Mouse (Mus musculus): Measurements from ENCODE around the gene Gm42906.

Gm42906 gene

DNA sequence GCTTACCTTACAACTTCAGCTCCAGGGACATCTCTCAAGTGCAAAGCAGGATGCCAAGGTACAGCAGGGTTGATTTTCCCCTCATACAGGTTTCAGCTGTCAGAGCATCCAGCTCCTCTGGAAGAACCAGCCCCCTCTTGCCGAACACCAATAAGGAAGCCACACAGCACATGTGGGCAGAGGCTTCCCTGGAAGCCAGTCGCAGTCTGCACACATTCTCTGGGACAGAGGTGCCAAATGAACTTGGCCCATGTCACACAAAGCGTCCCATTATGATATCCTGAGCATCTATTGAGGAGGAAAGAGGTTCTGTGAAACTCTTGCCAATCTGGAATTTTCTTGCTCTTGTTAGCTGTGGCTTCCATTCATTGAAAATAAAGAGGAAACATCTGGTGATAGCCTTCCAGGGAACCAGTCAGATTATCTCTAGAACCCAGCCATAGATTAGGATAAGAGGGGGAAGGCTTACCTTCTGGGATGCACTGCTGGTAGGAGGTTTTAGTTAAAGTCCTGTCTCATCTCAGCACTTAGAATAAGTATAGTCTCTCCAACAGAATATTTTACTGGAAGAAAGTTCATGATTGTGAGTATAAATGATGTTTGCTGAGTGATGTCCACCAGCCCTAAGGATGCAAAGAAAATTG, at the start of gene Gm42906:
Gene Gm42906, minus strand, starts transcription at position 51 of the 644 bp plus-strand sequence.
- DNase-seq (ENCODE audit: low read depth, low spot score), result no peak

DNA sequence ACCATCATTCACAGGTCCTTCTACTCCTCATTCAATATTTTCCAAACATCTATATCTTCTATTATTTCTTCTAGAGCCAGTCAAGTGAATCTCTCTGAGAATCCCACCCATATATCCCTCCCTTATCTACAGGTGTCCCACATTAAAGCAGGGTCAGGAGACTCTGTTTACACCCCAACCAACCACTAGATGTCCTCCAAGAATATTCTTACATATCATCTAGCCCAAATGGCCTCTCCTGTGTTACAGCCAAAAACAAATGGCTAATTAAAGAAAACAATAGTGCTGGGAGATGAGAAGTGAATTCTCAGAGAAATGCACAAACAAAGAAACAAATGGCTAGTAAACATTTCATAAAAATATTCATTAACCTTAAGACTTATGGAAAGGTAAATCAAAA, 17.7 kb upstream of the Gm42906 start:
- DNase-seq (ENCODE audit: low read depth, low spot score), result no peak

DNA sequence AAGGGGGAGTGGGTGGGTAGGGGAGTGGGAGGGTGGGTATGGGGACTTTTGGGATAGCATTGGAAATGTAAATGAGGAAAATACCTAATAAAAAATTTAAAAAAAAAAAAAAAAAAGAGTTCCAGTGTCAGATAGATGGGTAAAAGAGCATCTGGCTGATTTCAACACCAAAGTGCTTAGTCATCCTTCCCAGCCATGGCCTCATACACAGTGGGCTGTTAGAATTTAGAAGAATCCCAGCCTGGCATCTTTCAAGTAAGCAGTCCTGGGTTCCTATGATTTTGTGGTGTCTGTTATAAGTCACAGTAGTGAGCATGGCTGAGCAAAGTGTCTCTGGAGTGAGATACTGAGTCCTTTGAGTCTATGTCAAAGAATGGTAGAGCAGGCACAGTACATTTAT, 7.1 kb upstream of the Gm42906 start:
- DNase-seq (ENCODE audit: low read depth, low spot score), result no peak

DNA sequence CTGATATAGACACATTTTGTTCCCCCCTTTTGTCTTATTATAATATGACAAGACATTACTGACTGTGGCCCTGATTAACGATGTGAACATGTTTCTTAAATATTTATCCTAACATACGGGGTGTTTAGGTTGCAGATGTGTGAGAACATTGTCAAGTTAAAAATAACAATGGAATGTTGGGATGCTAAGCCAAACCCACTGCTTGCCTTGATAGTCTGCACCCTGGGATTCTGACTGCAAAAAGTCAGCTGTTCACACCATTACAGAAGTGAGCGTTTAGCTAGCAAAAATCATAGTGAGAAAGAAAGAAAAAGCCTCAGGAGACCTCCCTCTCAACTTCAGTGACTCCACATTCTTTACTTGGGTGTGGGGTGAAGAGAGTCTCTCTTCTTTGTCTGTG, 1.5 kb downstream of the Gm42906 start:
- no peak for DNase-seq (ENCODE audit: low read depth, low spot score)

DNA sequence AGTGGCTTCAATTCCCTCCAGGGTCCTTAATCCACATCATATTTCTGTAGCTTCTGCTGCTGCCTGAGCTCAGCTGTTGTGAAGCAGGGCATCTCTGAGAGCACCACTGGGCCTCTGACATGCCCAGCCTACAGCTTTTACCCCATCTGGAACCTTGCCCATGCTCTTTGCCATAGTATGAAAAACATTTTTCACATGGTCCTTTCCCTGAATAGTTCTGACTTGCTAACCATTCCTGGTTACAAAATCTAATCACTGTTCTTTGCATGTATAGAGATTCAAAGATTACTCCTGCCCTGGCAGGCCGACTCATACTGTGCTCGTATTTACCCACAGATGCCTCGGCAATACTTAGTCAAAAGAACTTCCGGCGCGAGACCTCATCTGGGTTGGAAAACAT, 5.3 kb downstream of the Gm42906 start:
- DNase-seq (ENCODE audit: low read depth, low spot score), result no peak

DNA sequence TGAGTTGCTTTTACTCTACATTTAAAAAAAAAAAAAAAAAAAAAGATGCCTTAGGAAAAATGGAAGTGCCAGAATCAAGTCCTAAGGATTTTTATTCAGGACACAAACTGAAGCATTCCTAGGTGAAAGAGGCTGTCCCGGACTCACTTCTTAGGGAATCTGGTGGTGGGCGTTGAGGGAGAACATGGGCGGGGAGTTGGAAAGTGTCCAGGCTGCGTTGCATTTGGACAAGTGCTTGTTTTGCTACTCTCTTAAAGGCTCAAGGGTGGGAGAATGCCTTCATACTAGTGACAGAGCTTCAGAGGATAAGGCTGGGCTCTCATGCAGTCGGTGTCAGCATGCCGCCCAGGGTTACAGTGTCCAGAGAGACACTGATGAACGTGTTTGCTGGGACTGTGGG, 6.1 kb downstream of the Gm42906 start:
- DNase-seq (ENCODE audit: low read depth, low spot score), result no peak

DNA sequence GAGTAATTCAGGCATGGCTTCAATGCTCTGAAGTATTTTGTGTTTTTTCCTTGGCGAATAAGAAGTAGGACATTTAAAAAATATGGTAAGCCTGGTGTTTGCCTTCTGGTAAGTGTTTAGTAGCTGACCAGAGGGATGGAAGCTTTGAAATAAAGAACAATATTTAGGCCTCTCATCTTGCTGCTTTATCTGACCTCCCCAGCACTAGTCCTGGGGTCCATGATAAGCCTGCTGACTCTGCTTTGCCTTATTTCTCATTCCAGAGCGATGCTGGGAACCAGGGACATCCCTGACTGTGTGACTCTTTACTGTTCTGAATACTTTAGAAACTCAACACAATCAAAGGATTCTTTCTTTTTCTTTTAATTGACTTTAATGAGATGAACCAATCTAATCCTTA, 9.4 kb downstream of the Gm42906 start:
- no peak for DNase-seq (ENCODE audit: low read depth, low spot score)

DNA sequence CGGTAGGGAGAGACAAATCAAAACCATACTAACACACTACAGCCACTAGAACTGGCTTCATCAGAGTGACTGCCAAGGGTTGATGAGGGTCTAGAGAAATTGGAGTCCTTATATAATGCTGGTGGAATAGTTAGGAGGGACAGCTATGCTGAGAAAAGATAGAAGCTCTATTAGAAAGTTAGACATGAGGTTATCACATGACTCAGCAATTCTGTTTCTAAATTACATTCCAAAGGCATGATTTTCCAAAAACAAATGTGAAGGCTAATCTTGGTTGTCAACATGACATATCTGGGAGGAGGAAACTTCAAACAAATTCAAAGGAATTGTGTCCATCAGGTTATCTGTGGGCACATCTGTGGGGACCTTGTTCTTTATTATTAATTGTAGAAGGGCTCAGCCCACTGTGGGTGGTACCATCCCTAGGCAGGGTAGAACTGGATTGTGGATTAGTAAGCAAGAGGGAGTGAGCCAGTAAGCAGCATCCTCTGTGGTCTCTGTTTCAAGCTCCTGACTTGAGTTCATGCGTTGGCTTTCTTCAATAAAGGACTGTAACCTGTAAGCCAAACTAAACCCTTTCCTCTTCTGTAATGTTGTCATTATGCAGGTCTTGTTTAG, 10.4 kb downstream of the Gm42906 start:
- DNase-seq (ENCODE audit: low read depth, low spot score), result no peak

DNA sequence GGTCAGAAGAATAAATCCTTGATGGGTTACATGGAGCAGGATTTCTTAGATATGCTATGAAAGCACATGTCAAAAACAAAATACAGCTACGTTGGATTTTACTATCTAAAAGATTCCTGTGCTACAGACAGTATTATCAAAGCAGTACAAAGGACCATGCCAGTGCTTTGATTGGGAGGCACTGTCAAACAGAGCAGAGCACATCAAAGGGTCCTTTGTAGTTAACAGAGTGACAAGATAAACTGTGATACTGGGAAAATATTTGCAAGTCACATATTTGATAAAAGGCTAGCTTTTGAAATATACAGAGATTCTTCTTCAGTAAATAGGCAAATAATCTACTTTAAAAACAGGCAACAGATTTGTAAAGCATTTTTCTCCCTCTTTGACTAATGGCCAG, 11.0 kb downstream of the Gm42906 start:
- DNase-seq (ENCODE audit: low read depth, low spot score), result no peak

DNA sequence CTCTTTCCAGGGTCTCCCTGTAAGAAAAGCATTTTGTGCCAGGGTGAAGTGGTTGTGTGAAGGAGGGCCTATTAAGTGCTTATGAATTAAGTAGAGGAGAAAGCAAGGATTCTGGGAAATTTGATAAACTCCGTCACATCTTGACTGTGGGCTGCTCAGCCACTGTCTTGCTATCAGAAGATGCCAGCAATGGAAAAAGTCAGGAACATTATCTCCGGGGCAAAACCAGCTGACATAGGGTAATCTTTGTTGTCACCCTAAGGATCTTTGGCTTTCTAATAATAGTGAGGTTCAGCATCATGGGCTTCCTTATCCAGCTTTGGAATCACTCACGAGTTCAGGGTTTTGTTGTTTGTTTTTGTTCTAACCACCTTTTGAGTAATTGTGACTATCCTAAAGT, 14.3 kb downstream of the Gm42906 start:
- DNase-seq (ENCODE audit: low read depth, low spot score), result no peak

DNA sequence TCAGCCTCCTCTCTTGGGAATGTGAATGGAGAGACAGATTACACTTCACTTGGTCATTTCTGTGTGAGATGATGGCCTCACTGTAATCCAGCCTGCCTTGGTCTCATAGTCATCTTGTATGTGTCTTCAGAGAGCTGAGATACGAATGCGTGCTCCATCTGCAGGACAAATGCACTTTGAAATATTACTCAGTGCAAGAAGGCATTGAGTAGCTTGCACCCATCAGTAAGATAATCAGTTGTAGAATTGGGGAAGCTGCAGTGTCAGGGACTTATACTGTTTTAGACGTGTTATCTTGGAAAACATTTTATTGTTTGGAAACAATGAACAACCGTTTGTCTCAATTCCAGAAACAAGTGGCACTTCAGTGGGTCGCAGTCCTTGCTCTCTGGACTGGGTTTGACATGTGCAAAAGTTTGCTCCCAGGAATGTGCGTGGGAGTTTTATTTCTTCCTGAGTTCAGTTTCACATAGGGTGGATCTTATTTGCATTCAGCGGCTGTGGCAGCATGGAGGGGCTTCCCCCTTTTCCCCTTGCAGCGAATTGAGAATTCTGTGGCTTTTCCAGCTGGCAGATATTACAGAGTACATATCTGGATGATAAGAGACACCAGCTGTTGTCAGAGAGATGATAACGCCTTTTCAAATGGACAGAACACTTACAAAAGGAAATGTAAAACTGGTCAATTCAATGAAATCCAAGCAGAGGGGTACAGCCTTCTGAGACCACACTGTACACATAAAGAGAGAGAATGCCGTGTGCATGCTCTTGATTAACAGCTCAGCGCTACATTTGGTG, 15.1 kb downstream of the Gm42906 start:
- no peak for DNase-seq (ENCODE audit: low read depth, low spot score)

DNA sequence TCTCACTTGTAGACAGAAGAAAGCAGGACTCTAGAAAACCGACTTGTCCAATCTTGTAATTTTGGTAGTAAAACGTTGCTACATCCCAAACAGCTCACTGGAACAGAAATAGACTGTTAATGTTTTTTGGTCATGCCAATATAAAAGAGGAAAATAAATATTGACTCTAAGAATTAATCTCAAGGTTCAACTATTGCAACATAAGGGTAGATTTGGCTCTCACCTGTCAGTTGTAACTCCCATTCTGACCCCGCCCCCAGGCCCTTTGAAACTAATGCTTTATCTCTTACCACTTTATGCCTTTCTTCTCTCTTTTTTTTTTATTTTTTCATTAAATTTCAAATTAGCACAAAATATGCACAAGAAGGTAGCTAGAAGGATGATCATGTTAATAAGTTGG, 18.0 kb downstream of the Gm42906 start:
- no peak for DNase-seq (ENCODE audit: low read depth, low spot score)

DNA sequence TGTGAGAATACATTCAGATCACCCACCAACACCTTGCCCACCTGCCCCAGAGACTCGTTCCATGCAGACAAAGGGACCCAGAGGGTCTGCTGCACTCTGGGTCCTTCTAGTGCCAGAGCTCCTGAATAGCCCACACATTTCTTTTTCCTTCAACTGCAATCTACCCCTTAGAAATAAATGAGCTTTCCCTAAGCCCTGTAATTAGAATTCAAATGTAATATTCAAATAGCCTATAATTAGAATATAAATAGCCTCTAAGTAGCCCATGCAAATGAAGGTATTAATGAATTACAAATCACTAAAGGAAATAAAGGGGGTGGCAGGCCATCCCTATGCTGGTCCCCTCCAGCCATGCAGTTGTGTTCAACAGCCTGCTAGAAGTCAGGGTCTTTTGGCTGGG, 18.7 kb downstream of the Gm42906 start:
- DNase-seq (ENCODE audit: low read depth, low spot score), result no peak

DNA sequence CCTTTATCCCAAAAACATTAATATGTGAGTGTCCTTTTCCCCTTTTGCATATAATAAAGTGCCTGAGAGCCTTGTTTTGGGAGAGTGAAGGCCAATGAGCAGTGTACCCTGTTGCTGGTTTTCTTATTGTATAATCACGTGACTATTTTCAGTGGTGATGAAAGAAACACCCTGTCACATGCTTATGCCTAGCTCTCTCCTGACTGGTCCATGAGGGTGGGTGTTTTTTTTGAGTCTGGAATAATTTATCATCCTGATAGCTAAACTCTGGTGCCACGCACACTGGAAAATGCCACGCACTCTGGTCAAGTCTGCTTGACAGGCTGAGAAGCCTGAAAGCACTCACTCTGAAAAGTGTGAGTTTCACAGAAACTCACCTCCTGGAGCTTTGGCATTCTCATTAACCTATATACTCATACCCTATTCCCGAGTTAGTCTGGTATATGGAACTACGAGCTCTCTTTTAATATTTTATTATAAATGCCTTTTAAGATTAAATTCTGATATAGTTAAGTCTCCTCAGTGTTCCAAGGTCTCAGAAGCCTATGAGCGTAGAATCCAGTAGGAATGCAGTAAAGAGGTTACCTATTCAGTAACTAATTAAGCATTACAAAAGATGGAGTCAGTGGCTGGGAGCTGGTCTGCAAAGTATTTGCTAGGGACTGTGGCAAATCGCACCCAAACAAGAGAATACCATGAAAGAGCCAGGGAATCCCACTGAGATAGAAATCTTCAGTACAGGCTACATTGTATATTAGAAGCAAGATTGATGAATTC, 19.7 kb downstream of the Gm42906 start:
- DNase-seq (ENCODE audit: low read depth, low spot score), result no peak

DNA sequence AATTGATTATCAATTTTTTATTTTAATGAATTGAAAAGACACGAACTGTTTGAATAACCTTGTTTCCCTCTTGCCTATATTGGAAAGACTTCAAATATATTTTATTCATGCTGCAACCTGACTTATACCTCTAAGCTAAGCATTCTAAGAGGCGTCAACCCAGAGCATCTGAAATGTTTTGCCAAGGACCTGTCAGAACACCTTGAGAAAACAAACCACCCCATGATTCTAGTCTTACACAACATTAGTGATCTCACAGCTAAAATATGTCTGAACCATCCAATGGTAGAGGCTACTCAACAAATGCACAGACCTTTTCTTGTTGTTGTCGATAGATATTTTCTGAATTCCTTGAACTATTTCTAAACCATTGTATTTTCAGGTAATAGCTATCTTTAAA, 20.5 kb downstream of the Gm42906 start:
- no peak for DNase-seq (ENCODE audit: low read depth, low spot score)

DNA sequence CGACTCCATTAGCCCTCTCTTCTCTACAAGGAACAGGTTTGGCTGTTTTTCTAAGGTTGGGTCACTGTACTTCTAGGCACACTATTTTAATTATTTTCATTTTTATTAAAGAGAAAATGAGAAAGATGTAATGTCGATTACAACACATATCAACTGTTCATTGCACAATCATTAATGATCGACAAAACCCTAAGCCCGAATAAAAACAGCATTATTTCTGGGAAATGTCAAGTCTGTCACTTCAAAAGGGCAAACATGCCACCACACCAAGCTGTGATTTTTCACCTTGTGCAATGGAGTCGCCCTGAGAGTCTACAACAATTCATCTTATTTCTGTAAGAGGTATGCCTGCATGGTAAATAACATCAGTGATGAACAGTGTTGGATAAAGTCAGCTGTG, 21.7 kb downstream of the Gm42906 start:
- no peak for DNase-seq (ENCODE audit: low read depth, low spot score)

DNA sequence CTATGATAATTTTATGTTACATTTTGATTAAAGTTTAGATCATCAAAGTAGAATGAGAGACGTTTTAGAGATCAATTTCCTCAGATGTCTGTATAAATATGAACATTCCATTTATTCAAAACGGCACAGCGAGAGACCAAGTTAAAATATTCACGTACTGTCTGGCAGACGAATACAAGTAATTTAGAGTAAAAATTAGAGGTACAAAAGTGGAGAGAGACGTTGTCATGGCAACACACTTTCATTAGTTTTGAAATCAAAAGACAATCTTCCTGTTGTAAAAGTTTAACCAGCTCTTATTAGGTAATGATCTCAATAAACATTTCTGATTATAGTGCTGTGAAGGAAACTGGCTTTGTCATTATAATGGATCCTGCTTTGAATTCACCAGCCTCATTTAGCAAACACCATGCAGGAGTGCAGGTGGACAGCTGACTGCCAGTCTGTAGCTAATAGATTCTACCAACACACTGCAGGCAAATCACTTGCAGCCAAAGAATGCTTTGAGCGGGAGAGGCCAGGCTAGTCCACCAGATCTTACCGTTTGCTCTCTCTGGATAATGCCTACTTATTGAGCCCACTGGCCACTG, 22.6 kb downstream of the Gm42906 start:
- no peak for DNase-seq (ENCODE audit: low read depth, low spot score)

DNA sequence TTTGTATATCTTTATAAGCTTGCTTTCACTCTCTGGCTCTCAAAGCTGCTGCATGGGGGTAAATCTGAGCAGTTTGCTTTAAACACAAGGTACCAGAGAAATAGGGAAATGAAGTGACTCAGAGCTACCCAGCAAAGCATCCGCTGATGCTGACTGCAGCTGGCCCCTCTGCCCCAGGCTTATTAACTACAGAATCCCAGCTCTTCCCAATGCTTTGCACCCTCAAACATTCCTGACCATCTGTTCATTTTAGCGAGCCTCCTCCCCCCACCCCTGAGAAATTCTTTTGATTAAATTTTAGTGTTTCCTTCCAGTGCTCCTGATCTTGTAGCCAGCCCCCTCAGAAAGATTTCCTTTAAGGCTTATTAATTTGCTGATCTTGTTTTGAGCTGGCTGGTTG, 24.4 kb downstream of the Gm42906 start:
- peak; percentile 3 for DNase-seq (ENCODE audit: low read depth, low spot score)

DNA sequence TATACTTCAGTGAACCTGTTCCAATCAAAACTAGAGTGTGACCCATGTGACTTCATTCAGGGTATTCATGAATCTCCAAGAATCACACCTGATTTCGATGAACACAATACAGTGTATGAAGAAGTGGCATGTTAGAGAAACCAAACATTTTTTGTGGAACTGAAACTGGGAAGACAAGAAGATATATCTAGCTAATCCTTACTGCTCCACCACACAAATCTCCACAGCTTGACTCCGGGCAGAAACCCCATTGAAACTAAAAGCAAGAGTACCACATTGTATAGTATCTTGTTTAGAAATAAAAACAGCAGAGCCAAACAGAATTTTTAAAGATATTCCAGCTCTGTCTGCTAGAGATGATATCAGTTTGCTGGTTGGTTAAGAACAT, 27.4 kb downstream of the Gm42906 start:
- DNase-seq (ENCODE audit: low read depth, low spot score), result no peak

DNA sequence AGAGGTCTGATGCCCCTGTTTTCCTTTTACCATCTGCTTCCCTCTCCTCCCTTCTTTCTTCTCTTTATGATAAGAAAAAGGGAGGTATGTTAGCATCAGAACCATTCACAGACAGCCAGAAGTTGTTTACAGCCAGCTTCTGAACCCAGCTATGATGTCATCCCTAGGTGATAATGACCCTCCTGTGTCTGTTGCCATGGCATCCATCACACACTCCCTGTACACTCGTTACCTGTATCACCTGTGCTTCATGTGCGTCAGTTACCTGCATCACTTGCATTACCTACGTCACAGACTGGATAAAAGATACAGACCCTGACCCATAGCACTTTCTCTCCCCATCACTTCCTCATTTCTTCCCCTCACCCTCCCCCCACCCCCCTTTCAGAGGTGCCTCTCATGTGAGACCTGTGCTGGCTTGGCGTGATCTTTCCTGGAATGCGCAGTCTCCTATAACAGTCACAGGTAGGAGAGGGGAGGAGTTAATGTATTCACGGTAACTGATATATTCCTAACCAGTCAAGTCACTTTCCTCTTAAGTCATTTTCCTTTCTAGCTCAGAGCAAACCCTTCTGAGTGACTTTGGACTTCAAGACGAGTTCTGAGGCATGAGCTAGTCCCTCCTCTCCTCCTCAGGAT, 27.9 kb downstream of the Gm42906 start:
- no peak for DNase-seq (ENCODE audit: low read depth, low spot score)

DNA sequence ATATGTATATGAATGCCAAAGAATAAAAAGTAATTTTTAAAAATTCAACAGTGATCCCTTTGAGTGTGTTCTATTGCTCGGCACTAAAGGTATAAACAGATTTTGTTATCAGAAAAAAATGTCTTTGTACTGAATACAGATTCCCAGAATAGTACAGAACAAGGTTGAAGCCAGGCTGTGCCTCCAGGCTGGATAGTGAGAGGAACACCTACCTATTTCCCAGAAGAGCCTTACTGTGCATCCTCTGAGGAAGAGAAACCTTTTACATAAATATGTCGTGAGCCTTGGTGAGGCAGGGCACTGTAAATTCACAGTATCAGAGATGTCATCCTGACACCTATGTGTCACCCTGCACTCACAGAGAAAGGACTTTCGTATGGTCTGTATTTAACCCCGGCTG, 31.8 kb downstream of the Gm42906 start:
- DNase-seq (ENCODE audit: low read depth, low spot score), result no peak

All from retina, adult 2 months (tissue).